Mouse (Mus musculus) ES-E14 (cell line): ENCODE measurements around the gene Cyp2f2. TPM values are rescaled to one million over a fixed set of nuclear protein-coding genes. Genes with fewer than 3 reads are reported as not detected.

Experiments
- DNase-seq: peaks from one replicate; pipeline ENCODE4 v3.0.0-alpha.2; 2013; ENCODE audit warnings: low read depth, low spot score
- H3K27ac ChIP-seq: 2 replicates; pipeline ENCODE4 v1.5.1; 2012; ENCODE audit warnings: low read depth, mild to moderate bottlenecking, low read length, moderate library complexity, mixed read lengths; ENCODE audit not compliant: poor library complexity, insufficient read depth, severe bottlenecking
- H3K36me3 ChIP-seq: 2 replicates; pipeline ENCODE4 v1.6.1; 2012; ENCODE audit warnings: mild to moderate bottlenecking, low read length, moderate library complexity, mixed read lengths; ENCODE audit not compliant: control insufficient read depth, poor library complexity, insufficient read depth, severe bottlenecking
- H3K4me1 ChIP-seq, 2 experiments: fragments of 150-350 bp in 1 of 2; sonication (generic) in 1 of 2; 2 replicates each; pipeline ENCODE4 v1.6.1; 2012; ENCODE audit warnings: low read length in 2 of 2, mild to moderate bottlenecking in 1 of 2, mixed read lengths in 1 of 2; ENCODE audit not compliant: control insufficient read depth in 2 of 2, insufficient read depth in 2 of 2, poor library complexity in 1 of 2
- H3K4me3 ChIP-seq, 2 experiments: fragments of 150-350 bp in 1 of 2; sonication (generic) in 1 of 2; 2 replicates each; pipeline ENCODE4 v1.5.1; 2012; ENCODE audit warnings: low read length in 2 of 2, low read depth in 1 of 2, mild to moderate bottlenecking in 1 of 2, mixed read lengths in 1 of 2; ENCODE audit not compliant: insufficient read depth in 1 of 2, poor library complexity in 1 of 2, severe bottlenecking in 1 of 2
- H3K9ac ChIP-seq: 2 replicates; pipeline ENCODE4 v1.6.1; 2012; ENCODE audit warnings: low read depth, mild to moderate bottlenecking, low read length, mixed read lengths; ENCODE audit not compliant: poor library complexity, insufficient read depth, severe bottlenecking
- H3K9me3 ChIP-seq: fragments of 150-350 bp; sonication (generic); 2 replicates; pipeline ENCODE4 v1.6.1; 2012; ENCODE audit warnings: low read depth, mild to moderate bottlenecking, low read length; ENCODE audit not compliant: control insufficient read depth, insufficient read depth
- CHD2 ChIP-seq: IDR thresholded peaks from 2 replicates; pipeline ENCODE4 v1.6.1; 2014; ENCODE audit warnings: mild to moderate bottlenecking, low read depth, low read length, inconsistent platforms
- HCFC1 ChIP-seq: IDR thresholded peaks from 2 replicates; pipeline ENCODE4 v1.6.1; 2012; ENCODE audit warnings: low read length, inconsistent platforms, borderline replicate concordance; ENCODE audit not compliant: insufficient read depth
- MAFK ChIP-seq: IDR thresholded peaks from 2 replicates; pipeline ENCODE4 v1.6.1; 2014; ENCODE audit warnings: mild to moderate bottlenecking, low read depth, low read length, inconsistent platforms; ENCODE audit not compliant: insufficient read depth
- ZC3H11A ChIP-seq: IDR thresholded peaks from 2 replicates; pipeline ENCODE4 v1.6.1; 2012; ENCODE audit warnings: low read depth, mild to moderate bottlenecking, inconsistent platforms, low read length, borderline replicate concordance
- ZNF384 ChIP-seq: IDR thresholded peaks from 2 replicates; pipeline ENCODE4 v1.6.1; 2012; ENCODE audit warnings: low read depth, low read length, inconsistent platforms
- in situ Hi-C, 2 experiments: fragments of 600-800 bp; cut with MboI; formaldehyde crosslinking; loops; one replicate each; pipeline ENCODE4 v1.15.1; 2025; ENCODE audit warnings: low sequenced_read_pairs in 2 of 2, inconsistent platforms in 1 of 2; ENCODE audit not compliant: unreplicated experiment in 2 of 2
- total RNA-seq: library from RNA; depleted of rRNA; stranded (reverse); fragments of 300-350 nt; gene quantifications from 2 replicates; pipeline ENCODE4 v1.2.3, GENCODE M21; 2012

Cyp2f2 gene
- total RNA-seq, 1 experiment = not detected

DNA sequence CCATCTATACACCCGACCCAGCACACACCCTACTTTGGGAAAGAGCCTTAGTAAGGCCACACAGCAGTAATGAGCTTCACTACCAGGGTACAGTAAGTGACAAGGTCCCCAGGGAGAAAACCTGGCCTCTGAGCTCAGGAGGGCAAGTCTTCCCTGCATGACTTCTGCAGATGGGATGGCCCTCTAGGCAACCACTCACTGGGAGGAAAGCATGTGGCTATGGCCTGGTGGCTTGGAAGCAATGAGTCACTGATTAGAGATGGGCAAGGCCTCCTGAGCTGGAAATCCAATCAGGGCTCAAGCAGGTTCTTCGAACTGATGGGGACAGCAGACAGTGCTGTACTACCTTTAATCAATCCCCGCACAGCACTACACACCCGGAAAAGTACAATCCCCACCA, 42.0 kb downstream of the Cyp2f2 start:
- no peak overlapping the region for H3K27ac ChIP-seq
- H3K36me3 ChIP-seq = peaks cover 24% of the 10 kb centered on the region
- peaks cover 0 to 10% of the 10 kb centered on the region in 2 experiments; a peak in 2 of 4 replicates for H3K4me1 ChIP-seq
- TF ChIP-seq CHD2 = no peak
- no peak for TF ChIP-seq HCFC1
- TF ChIP-seq ZC3H11A = no peak
- no peak for TF ChIP-seq ZNF384
- no peak for TF ChIP-seq MAFK
- DNase-seq = no peak
- no peaks in the 10 kb centered on the region for H3K9me3 ChIP-seq
- in situ Hi-C loops = no loop called here
- no peak overlapping the region; the same call in 1 of the 2 replicates for H3K9ac ChIP-seq
- H3K4me3 ChIP-seq = no peak overlapping the region

DNA sequence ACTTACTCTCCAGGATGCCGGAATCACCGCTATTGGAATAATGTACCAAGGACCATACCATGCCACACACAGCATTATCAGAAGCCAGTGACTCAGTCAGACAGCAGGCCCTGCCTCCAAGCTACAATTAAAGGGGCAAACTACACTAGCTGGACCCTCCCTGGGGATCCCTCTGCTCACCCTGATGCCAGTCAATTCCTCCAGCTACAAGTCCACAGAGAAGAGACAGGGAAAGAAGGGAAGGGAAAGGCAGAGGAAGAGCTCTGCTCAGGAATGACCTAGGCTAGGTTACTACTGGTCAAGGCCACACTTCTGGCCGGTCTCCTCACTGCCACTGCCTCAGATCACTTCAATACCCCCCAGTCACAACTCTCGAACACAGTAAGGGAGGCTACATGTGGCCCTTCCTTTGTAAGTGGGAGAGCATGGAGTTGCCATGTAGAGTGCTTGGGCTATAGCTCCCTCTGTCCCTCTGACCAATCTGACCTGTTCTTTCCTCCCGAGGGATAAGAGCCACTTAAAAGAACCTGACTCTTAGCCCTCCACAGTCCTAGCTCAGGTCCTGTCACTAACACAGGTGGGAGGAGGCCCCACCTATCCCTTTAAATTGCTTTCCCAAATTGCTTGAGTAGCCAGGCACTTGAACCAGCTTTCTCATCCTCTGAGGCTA, 43.2 kb downstream of the Cyp2f2 start:
- DNase-seq = no peak
- in situ Hi-C loops = no loop called here
- H3K36me3 ChIP-seq = peaks cover 17% of the 10 kb centered on the region
- TF ChIP-seq ZNF384 (no peak), HCFC1 (no peak), CHD2 (no peak), MAFK (no peak), ZC3H11A (no peak)
- no peak overlapping the region for H3K4me3 ChIP-seq
- H3K9ac ChIP-seq = no peak overlapping the region
- peaks cover 3 to 15% of the 10 kb centered on the region in 2 experiments; a peak in 3 of 4 replicates for H3K4me1 ChIP-seq
- no peak overlapping the region for H3K27ac ChIP-seq
- H3K9me3 ChIP-seq = no peaks in the 10 kb centered on the region

DNA sequence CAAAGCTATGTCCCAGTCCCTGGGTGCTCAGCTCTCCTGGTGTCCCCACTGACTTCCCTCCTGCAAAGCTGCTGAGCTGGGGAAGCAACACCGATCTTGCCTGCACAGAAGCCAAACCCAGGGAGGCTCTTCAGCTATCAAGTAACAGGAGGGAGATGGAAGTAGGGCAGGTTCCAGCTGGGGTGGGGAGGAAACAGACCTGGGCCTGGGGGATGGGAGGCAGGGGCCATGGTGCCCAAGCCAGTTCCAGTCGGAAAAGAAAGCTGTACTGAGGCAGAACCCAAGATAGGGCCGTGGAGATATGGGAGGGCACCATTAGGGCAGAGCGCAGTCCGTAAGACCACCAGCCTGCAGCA, 43.7 kb downstream of the Cyp2f2 start:
- TF ChIP-seq HCFC1 = no peak
- TF ChIP-seq ZC3H11A = no peak
- no peak for TF ChIP-seq CHD2
- TF ChIP-seq MAFK = no peak
- no peak for TF ChIP-seq ZNF384
- Histone ChIP-seq H3K36me3 (peaks cover 12% of the 10 kb centered on the region), H3K4me1 (peaks cover 3 to 15% of the 10 kb centered on the region in 2 experiments; a peak in 3 of 4 replicates), H3K9ac (no peak overlapping the region), H3K9me3 (no peaks in the 10 kb centered on the region), H3K4me3 (no peak overlapping the region), H3K27ac (no peak overlapping the region)
- in situ Hi-C loops = no loop called here
- DNase-seq = no peak

DNA sequence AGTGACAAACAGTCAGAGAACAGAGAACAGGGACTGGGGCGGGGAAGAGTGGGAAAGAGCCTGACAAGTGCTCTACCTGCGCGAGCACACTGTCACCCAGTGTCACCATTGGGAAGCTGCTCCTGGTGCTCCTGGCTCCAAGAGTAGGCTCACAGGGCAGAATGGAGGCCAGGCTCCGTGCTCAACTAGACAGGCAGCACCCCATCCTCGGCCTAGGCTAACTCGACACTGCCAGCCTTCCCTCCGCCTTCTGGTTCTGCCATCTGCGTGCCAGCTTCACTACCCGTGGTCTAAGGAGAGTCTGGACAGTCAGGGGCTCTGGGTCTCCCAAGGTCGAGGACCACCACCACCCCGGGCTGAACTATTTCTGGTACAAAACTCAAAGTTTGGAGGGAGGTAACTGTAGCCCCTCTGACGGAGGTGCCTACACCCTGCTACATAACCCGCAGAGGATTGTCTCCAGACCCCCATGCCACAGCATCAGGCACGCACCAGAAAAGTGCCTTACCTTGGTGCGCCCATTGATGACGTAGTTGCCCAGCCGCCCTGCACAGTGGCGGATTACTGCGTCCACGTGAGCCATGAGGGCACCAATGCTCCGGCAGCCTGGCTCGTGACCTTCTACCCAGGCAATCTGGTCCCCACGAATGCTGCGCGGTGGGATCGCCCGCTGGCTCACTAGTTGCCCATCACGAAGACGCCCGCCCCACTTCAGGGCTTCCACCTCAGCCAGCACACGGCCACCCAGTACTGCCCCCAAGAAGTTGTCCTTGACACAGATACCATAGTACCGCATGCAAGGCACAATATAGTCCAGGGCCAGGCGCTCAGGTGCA, 44.6 kb downstream of the Cyp2f2 start:
- Histone ChIP-seq H3K36me3 (peaks cover 4% of the 10 kb centered on the region; the same call in 1 of the 2 replicates), H3K27ac (no peak overlapping the region; the same call in 1 of the 2 replicates), H3K4me3 (peak overlapping the region; percentile 72 to 87), H3K4me1 (peaks cover 3 to 15% of the 10 kb centered on the region in 2 experiments; a peak in 3 of 4 replicates), H3K9ac (peak overlapping the region; percentile 95), H3K9me3 (no peaks in the 10 kb centered on the region)
- TF ChIP-seq HCFC1 (peak; percentile 63; the same call in 1 of the 2 replicates), ZNF384 (no peak), CHD2 (no peak), ZC3H11A (no peak), MAFK (no peak)
- in situ Hi-C loops = no loop called here
- no peak for DNase-seq
